Mouse (Mus musculus): Measurements from ENCODE around the gene Olfr323.
A peak's percentile ranks its signal among the peaks of the same experiment; 100 is the strongest.

Olfr323 gene

GRCm38 (mm10) chr11:58602800-58603560 lies 27.3 kb downstream of the Olfr323 start:
- DNase-seq (ENCODE audit: low read depth, low spot score) = no peak

GRCm38 (mm10) chr11:58602062-58602461 lies 28.2 kb downstream of the Olfr323 start:
- DNase-seq (ENCODE audit: low read depth, low spot score) = no peak

- DNase-seq (ENCODE audit: low read depth, low spot score) = no peak
Measured at GRCm38 (mm10) chr11:58597837-58598236, 32.5 kb downstream of the Olfr323 start.

DNA sequence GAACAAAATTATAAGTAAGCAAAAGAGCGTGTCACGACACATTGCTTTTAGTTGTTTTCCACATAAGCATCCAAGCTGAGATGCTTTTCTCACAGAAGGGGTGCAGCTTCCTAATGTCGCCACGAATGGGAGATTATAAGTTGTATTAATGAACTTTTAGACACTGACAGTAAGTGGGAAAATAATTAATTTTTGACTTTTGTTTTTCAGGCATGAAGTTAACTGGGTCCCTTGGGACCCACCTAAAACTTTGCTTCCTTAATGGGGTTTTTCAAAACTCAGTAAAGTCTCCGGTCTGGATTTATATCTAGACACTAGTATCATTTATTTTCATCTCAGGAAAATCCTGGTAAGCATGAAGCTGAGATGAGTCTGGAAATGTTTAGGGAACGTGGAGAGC lies 35.5 kb downstream of the Olfr323 start, which contains the start of gene Olfr324:
Gene Olfr324, plus strand, starts transcription at position 301 of the 400 bp plus-strand sequence.
- no peak for DNase-seq (ENCODE audit: low read depth, low spot score)

- peak; percentile 39 for DNase-seq (ENCODE audit: low read depth, low spot score)
Measured at GRCm38 (mm10) chr11:58588620-58589250, 41.6 kb downstream of the Olfr323 start.

DNA sequence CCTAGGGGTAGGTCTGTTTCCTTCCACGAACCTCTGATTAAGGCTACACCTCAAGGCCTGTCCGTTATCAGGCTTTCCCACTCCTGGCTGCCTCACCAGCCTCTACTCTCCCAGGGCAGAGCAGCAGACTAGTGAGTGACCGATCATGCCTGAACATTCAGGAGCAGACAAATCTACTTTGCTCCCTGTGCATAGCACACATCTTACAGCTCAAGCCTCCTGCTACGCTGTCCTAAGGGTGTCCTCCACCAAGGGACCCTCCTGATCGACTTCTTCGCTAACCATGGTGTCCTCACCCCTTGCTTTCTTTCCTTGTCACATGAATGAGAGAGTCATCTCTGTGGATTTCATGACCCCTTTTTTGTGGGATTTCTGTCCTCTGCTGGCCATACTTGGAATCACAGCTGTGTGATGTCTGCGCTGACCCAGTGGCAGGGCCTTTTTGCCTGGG lies 42.4 kb downstream of the Olfr323 start:
- peak; percentile 11 for DNase-seq (ENCODE audit: low read depth, low spot score)

GRCm38 (mm10) chr11:58578636-58579035 lies 51.7 kb downstream of the Olfr323 start:
- peak; percentile 55 for DNase-seq (ENCODE audit: low read depth, low spot score)

GRCm38 (mm10) chr11:58577430-58577829 lies 52.9 kb downstream of the Olfr323 start, which contains the start of gene Olfr325:
Gene Olfr325, plus strand, starts transcription at chr11:58577730.
- DNase-seq (ENCODE audit: low read depth, low spot score) = no peak

Measured in brain, adult 2 months (tissue).